Mouse (Mus musculus) MEL (cell line): ENCODE measurements at regions not wholly inside any gene's neighbourhood (a gene's known extent, or its start where the extent isn't known, plus 50 kb on each side); places are given as distances from the start of the nearest gene placed in this dataset.

Source experiments
- DNase-seq: peaks from one replicate; pipeline ENCODE4 v3.0.0; 2011; ENCODE audit warnings: low read depth, low spot score
- H3K27ac ChIP-seq: 2 replicates; pipeline ENCODE4 v1.5.1; 2012; ENCODE audit warnings: low read depth, mild to moderate bottlenecking, control low read depth, low read length, moderate library complexity; ENCODE audit not compliant: control insufficient read depth
- H3K27me3 ChIP-seq, 2 experiments: fragments of 150-350 bp in 1 of 2; sonication (generic) in 1 of 2; 2 replicates each; pipeline ENCODE4 v1.6.1; 2012; ENCODE audit warnings: low read length in 2 of 2, mild to moderate bottlenecking in 2 of 2, improper control_type of control experiment in 1 of 2, moderate library complexity in 1 of 2; ENCODE audit not compliant: insufficient read depth in 2 of 2, control insufficient read depth in 1 of 2
- H3K36me3 ChIP-seq, 2 experiments: 2 replicates each; pipeline ENCODE4 v1.6.1; 2012 to 2014; ENCODE audit warnings: low read length in 2 of 2, improper control_type of control experiment in 1 of 2, inconsistent platforms in 1 of 2, mild to moderate bottlenecking in 1 of 2; ENCODE audit not compliant: insufficient read depth in 2 of 2, control insufficient read depth in 1 of 2
- H3K4me1 ChIP-seq, 2 experiments: fragments of 150-350 bp in 1 of 2; sonication (generic) in 1 of 2; 2 replicates each; pipeline ENCODE4 v1.6.1; 2012; ENCODE audit warnings: low read length in 2 of 2, improper control_type of control experiment in 1 of 2, mild to moderate bottlenecking in 1 of 2; ENCODE audit not compliant: insufficient read depth in 2 of 2, control insufficient read depth in 1 of 2
- H3K4me3 ChIP-seq, 2 experiments: fragments of 150-350 bp in 1 of 2; sonication (generic) in 1 of 2; 2 replicates each; pipeline ENCODE4 v1.5.1; 2012; ENCODE audit warnings: low read depth in 2 of 2, low read length in 2 of 2, mild to moderate bottlenecking in 2 of 2, moderate library complexity in 2 of 2, control low read depth in 1 of 2, improper control_type of control experiment in 1 of 2; ENCODE audit not compliant: control insufficient read depth in 1 of 2, insufficient read depth in 1 of 2
- H3K79me2 ChIP-seq: 2 replicates; pipeline ENCODE4 v1.6.1; 2012; ENCODE audit warnings: mild to moderate bottlenecking, low read length, moderate library complexity; ENCODE audit not compliant: control insufficient read depth, poor library complexity, insufficient read depth
- H3K9ac ChIP-seq: 2 replicates; pipeline ENCODE4 v1.6.1; 2012; ENCODE audit warnings: low read depth, mild to moderate bottlenecking, control low read depth, low read length, moderate library complexity; ENCODE audit not compliant: control insufficient read depth, poor library complexity, severe bottlenecking
- H3K9me3 ChIP-seq: fragments of 150-350 bp; sonication (generic); replicated peaks from 2 replicates; pipeline ENCODE4 v1.6.1; 2012; ENCODE audit warnings: mild to moderate bottlenecking, low read length, improper control_type of control experiment, moderate library complexity; ENCODE audit not compliant: insufficient read depth
- BHLHE40 ChIP-seq: IDR thresholded peaks from 2 replicates; pipeline ENCODE4 v1.6.1; 2012; ENCODE audit warnings: low read depth, mild to moderate bottlenecking, inconsistent platforms, low read length, improper control_type of control experiment, borderline replicate concordance
- CHD1 ChIP-seq: IDR thresholded peaks from 2 replicates; pipeline ENCODE4 v1.6.1; 2012; ENCODE audit warnings: low read depth, mild to moderate bottlenecking, inconsistent platforms, low read length, improper control_type of control experiment
- CTCF ChIP-seq, 3 experiments: IDR thresholded peaks in 2 of 3; conservative IDR thresholded peaks in 1 of 3; 2 replicates each; pipeline ENCODE4 v1.5.1; 2011 to 2012; ENCODE audit warnings: low read length in 3 of 3, low read depth in 2 of 3, mild to moderate bottlenecking in 2 of 3, improper control_type of control experiment in 1 of 3, inconsistent platforms in 1 of 3, mixed read lengths in 1 of 3, moderate library complexity in 1 of 3; ENCODE audit not compliant: control insufficient read depth in 1 of 3, insufficient read depth in 1 of 3, poor library complexity in 1 of 3, severe bottlenecking in 1 of 3
- E2F4 ChIP-seq: IDR thresholded peaks from 2 replicates; pipeline ENCODE4 v1.6.1; 2011; ENCODE audit warnings: low read depth, low read length, improper control_type of control experiment, borderline replicate concordance
- ELF1 ChIP-seq: IDR thresholded peaks from 2 replicates; pipeline ENCODE4 v1.6.1; 2014; ENCODE audit warnings: low read depth, mild to moderate bottlenecking, inconsistent platforms, low read length, improper control_type of control experiment, moderate library complexity
- ETS1 ChIP-seq: IDR thresholded peaks from 2 replicates; pipeline ENCODE4 v1.6.1; 2012; ENCODE audit warnings: low read depth, mild to moderate bottlenecking, inconsistent platforms, low read length, improper control_type of control experiment, moderate library complexity
- GABPA ChIP-seq: IDR thresholded peaks from 2 replicates; pipeline ENCODE4 v1.6.1; 2012; ENCODE audit warnings: low read depth, mild to moderate bottlenecking, inconsistent platforms, low read length, improper control_type of control experiment, moderate library complexity
- GATA1 ChIP-seq: IDR thresholded peaks from 2 replicates; pipeline ENCODE4 v1.6.1; 2011; ENCODE audit warnings: low read depth, low read length, improper control_type of control experiment
- HCFC1 ChIP-seq: IDR thresholded peaks from 2 replicates; pipeline ENCODE4 v1.6.1; 2012; ENCODE audit warnings: low read depth, mild to moderate bottlenecking, inconsistent platforms, low read length, improper control_type of control experiment, moderate library complexity
- JUND ChIP-seq: IDR thresholded peaks from 2 replicates; pipeline ENCODE4 v1.6.1; 2011; ENCODE audit warnings: low read depth, mild to moderate bottlenecking, improper control_type of control experiment, low read length
- KAT2A ChIP-seq: conservative IDR thresholded peaks from 2 replicates; pipeline ENCODE4 v1.6.1; 2012; ENCODE audit warnings: low read depth, low read length, improper control_type of control experiment, inconsistent platforms
- MAZ ChIP-seq: IDR thresholded peaks from 2 replicates; pipeline ENCODE4 v1.6.1; 2012; ENCODE audit warnings: low read depth, mild to moderate bottlenecking, inconsistent platforms, low read length, improper control_type of control experiment
- MXI1 ChIP-seq: IDR thresholded peaks from 2 replicates; pipeline ENCODE4 v1.6.1; 2011; ENCODE audit warnings: mild to moderate bottlenecking, low read depth, low read length, improper control_type of control experiment
- MYB ChIP-seq: IDR thresholded peaks from 2 replicates; pipeline ENCODE4 v1.6.1; 2011; ENCODE audit warnings: mild to moderate bottlenecking, low read depth, low read length, improper control_type of control experiment
- MYC ChIP-seq: IDR thresholded peaks from 2 replicates; pipeline ENCODE4 v1.6.1; 2011; ENCODE audit warnings: low read depth, mild to moderate bottlenecking, low read length, improper control_type of control experiment, moderate library complexity
- POLR2A ChIP-seq, 2 experiments: IDR thresholded peaks; 2 replicates each; pipeline ENCODE4 v1.6.1; 2011 to 2012; ENCODE audit warnings: low read length in 2 of 2, mild to moderate bottlenecking in 2 of 2, control low read depth in 1 of 2, improper control_type of control experiment in 1 of 2, low read depth in 1 of 2, moderate library complexity in 1 of 2; ENCODE audit not compliant: control insufficient read depth in 1 of 2, insufficient read depth in 1 of 2, poor library complexity in 1 of 2
- POLR2AphosphoS2 ChIP-seq: IDR thresholded peaks from 2 replicates; pipeline ENCODE4 v1.6.1; 2011; ENCODE audit warnings: low read length, improper control_type of control experiment
- RAD21 ChIP-seq: IDR thresholded peaks from 2 replicates; pipeline ENCODE4 v1.6.1; 2011; ENCODE audit warnings: mild to moderate bottlenecking, low read depth, low read length, improper control_type of control experiment
- RCOR1 ChIP-seq: IDR thresholded peaks from 2 replicates; pipeline ENCODE4 v1.6.1; 2012; ENCODE audit warnings: low read depth, mild to moderate bottlenecking, inconsistent platforms, low read length, improper control_type of control experiment
- SIN3A ChIP-seq: IDR thresholded peaks from 2 replicates; pipeline ENCODE4 v1.6.1; 2012; ENCODE audit warnings: low read length, improper control_type of control experiment, inconsistent platforms
- SMC3 ChIP-seq: IDR thresholded peaks from 2 replicates; pipeline ENCODE4 v1.6.1; 2011; ENCODE audit warnings: low read depth, low read length, improper control_type of control experiment
- TAL1 ChIP-seq: IDR thresholded peaks from 2 replicates; pipeline ENCODE4 v1.6.1; 2012; ENCODE audit warnings: mild to moderate bottlenecking, inconsistent platforms, low read length, moderate library complexity, mixed read lengths
- TBP ChIP-seq: IDR thresholded peaks from 2 replicates; pipeline ENCODE4 v1.8.0; 2011; ENCODE audit warnings: low read depth, low read length, improper control_type of control experiment
- TCF12 ChIP-seq: IDR thresholded peaks from 2 replicates; pipeline ENCODE4 v1.6.1; 2014; ENCODE audit warnings: low read depth, mild to moderate bottlenecking, inconsistent platforms, low read length, improper control_type of control experiment, moderate library complexity
- USF1 ChIP-seq: IDR thresholded peaks from 2 replicates; pipeline ENCODE4 v1.6.1; 2014; ENCODE audit warnings: low read depth, mild to moderate bottlenecking, inconsistent platforms, low read length, improper control_type of control experiment, moderate library complexity
- ZNF384 ChIP-seq: IDR thresholded peaks from 2 replicates; pipeline ENCODE4 v1.6.1; 2012; ENCODE audit warnings: low read depth, mild to moderate bottlenecking, inconsistent platforms, low read length, improper control_type of control experiment

DNA sequence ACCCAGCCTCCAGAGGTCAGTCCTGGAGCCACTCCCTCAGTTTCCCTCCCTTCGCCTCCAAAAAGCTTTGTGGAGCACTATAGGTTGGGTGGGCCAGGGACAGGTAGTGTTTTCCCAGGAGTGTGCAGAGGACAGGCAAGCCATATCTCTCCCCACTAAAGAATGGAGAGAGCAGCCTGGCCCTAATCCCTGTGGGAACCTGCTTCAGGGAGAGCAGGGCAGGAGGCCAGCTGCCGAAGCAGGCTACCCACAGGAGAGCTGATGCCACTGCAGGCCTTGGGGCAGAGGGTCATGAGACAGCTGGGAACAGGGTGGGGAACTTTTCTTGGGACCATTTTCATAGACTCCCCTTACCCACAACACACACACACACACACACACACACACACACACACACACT, 69.8 kb upstream of the Trim2 start:
- no peak overlapping the region for H3K27ac ChIP-seq
- no peaks in the 10 kb centered on the region for H3K9me3 ChIP-seq
- no peak for TF ChIP-seq MAZ
- TF ChIP-seq MYB, result no peak
- no peak for TF ChIP-seq CTCF (IDR thresholded peaks at IDR 0.05 in 2 of 3, conservative IDR thresholded peaks at IDR 0.05 in 1 of 3; ENCODE audit: control insufficient read depth in 1 of 3, insufficient read depth in 1 of 3, low read depth in 2 of 3, low read length in 3 of 3, poor library complexity in 1 of 3, severe bottlenecking in 1 of 3)
- no peak for TF ChIP-seq POLR2AphosphoS2
- no peak for TF ChIP-seq E2F4
- TF ChIP-seq BHLHE40, result no peak
- TF ChIP-seq ETS1, result no peak
- no peak for TF ChIP-seq GABPA
- no peak for TF ChIP-seq SIN3A
- TF ChIP-seq JUND, result no peak
- TF ChIP-seq GATA1, result no peak
- TF ChIP-seq CHD1, result no peak
- no peaks in the 10 kb centered on the region for H3K27me3 ChIP-seq
- H3K9ac ChIP-seq, result no peak overlapping the region
- H3K36me3 ChIP-seq, result peaks cover 0 to 4% of the 10 kb centered on the region in 2 experiments; a peak in 2 of 4 replicates
- H3K79me2 ChIP-seq, result no peaks in the 10 kb centered on the region
- no peak overlapping the region for H3K4me3 ChIP-seq
- H3K4me1 ChIP-seq, result peaks cover 0 to 6% of the 10 kb centered on the region in 2 experiments; a peak in 2 of 4 replicates
- DNase-seq, result no peak

DNA sequence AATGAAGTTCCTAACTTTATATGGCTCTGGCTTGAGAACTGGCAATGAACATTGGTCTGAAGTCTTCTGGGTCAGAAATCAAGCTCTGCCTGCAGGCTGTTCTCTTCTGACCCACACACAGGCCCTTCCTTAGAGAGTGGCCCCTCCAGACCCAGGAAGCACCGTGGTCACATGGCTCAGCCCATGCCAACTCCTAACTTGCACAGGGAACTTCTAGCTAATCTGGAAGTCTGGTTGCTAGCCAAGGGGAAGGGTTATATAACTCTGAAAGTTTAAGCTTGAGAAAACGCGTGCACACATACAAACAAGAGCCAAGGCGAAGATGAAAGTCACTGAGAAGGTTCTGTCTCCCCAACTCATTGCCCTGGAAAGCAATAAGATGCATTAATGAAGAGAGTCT, 69.2 kb upstream of the Trim2 start:
- DNase-seq, result no peak
- Histone ChIP-seq H3K4me3 (no peak overlapping the region), H3K79me2 (no peaks in the 10 kb centered on the region), H3K9me3 (no peaks in the 10 kb centered on the region), H3K27ac (no peak overlapping the region), H3K4me1 (peaks cover 0 to 12% of the 10 kb centered on the region in 2 experiments; a peak in 2 of 4 replicates), H3K9ac (no peak overlapping the region), H3K27me3 (no peaks in the 10 kb centered on the region), H3K36me3 (peaks cover 0 to 8% of the 10 kb centered on the region in 2 experiments; a peak in 2 of 4 replicates)
- TF ChIP-seq TAL1 (no peak), RAD21 (no peak), ELF1 (no peak), POLR2A (IDR thresholded peaks at IDR 0.05; ENCODE audit: control insufficient read depth in 1 of 2, insufficient read depth in 1 of 2, low read depth in 1 of 2, low read length in 2 of 2, poor library complexity in 1 of 2) (no peak)

DNA sequence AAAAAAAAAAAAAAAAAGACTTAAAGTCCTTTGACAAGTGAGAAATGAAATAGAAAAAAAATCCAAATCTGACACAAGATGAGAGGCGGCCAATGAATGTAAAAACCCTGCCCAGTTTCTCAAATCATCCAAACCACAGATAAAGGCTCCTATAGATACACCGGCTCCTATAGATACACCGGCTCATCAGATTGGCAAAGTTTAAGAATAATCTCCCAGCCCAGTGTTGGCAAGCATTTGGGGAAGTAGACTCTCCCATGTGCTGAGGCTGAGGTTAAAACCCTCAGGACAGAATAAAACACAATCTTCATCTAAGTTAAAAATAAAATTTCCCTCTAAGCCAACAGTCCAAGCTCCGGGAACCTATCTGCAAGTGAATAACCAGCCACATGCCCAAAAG, 65.2 kb upstream of the Trim2 start:
- Histone ChIP-seq H3K27me3 (no peaks in the 10 kb centered on the region), H3K79me2 (no peaks in the 10 kb centered on the region), H3K9ac (no peak overlapping the region), H3K9me3 (no peaks in the 10 kb centered on the region), H3K4me1 (peaks cover 0 to 13% of the 10 kb centered on the region in 2 experiments; a peak in 2 of 4 replicates), H3K4me3 (no peak overlapping the region), H3K27ac (no peak overlapping the region), H3K36me3 (peaks cover 0 to 8% of the 10 kb centered on the region in 2 experiments; a peak in 2 of 4 replicates)
- peak; percentile 72 for DNase-seq
- peak; percentile 11; the same call in 1 of the 2 replicates for TF ChIP-seq SMC3
- TF ChIP-seq JUND, result 0 out of 2 replicates have a peak, but pooled peaks have one; percentile 20
- peak; percentile 100 for TF ChIP-seq RCOR1
- 0 out of 2 replicates have a peak, but pooled peaks have one; percentile 21 for TF ChIP-seq USF1
- peak; percentile 55; the same call in 1 of the 2 replicates for TF ChIP-seq ELF1
- peak; percentile 80 for TF ChIP-seq SIN3A
- no peak for TF ChIP-seq E2F4
- TF ChIP-seq KAT2A, result peak; percentile 41; the same call in 1 of the 2 replicates
- peak; percentile 87 for TF ChIP-seq MYC
- TF ChIP-seq MXI1, result peak; percentile 90; the same call in 1 of the 2 replicates
- peak; percentile 90 for TF ChIP-seq ZNF384
- peak; percentile 88 for TF ChIP-seq TCF12
- TF ChIP-seq TBP, result peak; percentile 57; the same call in 1 of the 2 replicates
- no peak for TF ChIP-seq POLR2A (IDR thresholded peaks at IDR 0.05; ENCODE audit: control insufficient read depth in 1 of 2, insufficient read depth in 1 of 2, low read depth in 1 of 2, low read length in 2 of 2, poor library complexity in 1 of 2)
- 0 out of 2 replicates have a peak, but pooled peaks have one; percentile 36 for TF ChIP-seq HCFC1
